In genomic region chr7:99383246-99383645, GRCm38 (mm10) we compare ENCODE assay signal across 9 mouse cellular contexts. TPM values are rescaled to one million over a fixed set of nuclear protein-coding genes. Genes with fewer than 3 reads are reported as not detected.
DNase-seq lines count a peak whose midpoint lies in the region; ATAC-seq lines count a peak whose summit lies in the region.
"Had no signal": no experiment of that assay in that cellular context is flagged by ENCODE, and none has a peak within 500 bp of the region (broad histone marks: within the 10 kb centered on the region; RNA-seq: fewer than 3 reads in every experiment).

No protein-coding gene starts in this region.

- 54% methylated on average over 5 of the region's 5 CpGs for WGBS in heart, embryonic 15.5 days
- 56% methylated on average over 5 of the region's 5 CpGs for WGBS in forebrain, embryonic 11.5 days
- WGBS in limb, embryonic 15.5 days, result 60% methylated on average over 5 of the region's 5 CpGs
- 39% methylated on average over 5 of the region's 5 CpGs for WGBS in neural tube, embryonic 14.5 days

- peak overlapping the region; percentile 89 for H3K4me2 ChIP-seq in heart, embryonic 15.5 days
- peak overlapping the region; percentile 97 for H3K4me2 ChIP-seq in forebrain, embryonic 11.5 days (ENCODE audit: low read depth, low read length, severe bottlenecking)
- H3K4me2 ChIP-seq in limb, embryonic 15.5 days, result peak overlapping the region; percentile 97
- H3K4me2 ChIP-seq in neural tube, embryonic 14.5 days (ENCODE audit: low read depth, low read length), result peak overlapping the region; percentile 75

- no peak for ATAC-seq in heart, embryonic 15.5 days (replicated peaks; ENCODE audit: insufficient number of reproducible peaks, insufficient read depth, low FRiP score, low read depth)
- ATAC-seq in forebrain, embryonic 11.5 days (replicated peaks; ENCODE audit: low FRiP score), result no peak
- ATAC-seq in limb, embryonic 15.5 days (ENCODE audit: insufficient number of reproducible peaks, low FRiP score, low TSS enrichment, low read depth), result no peak
- ATAC-seq in neural tube, embryonic 14.5 days (ENCODE audit: low read depth), result no peak

- H3K9me3 ChIP-seq in heart, embryonic 15.5 days (replicated peaks), result no peaks in the 10 kb centered on the region
- no peaks in the 10 kb centered on the region for H3K9me3 ChIP-seq in forebrain, embryonic 11.5 days (ENCODE audit: control insufficient read depth, low read length)
- H3K9me3 ChIP-seq in limb, embryonic 15.5 days, result no peaks in the 10 kb centered on the region
- no peaks in the 10 kb centered on the region for H3K9me3 ChIP-seq in neural tube, embryonic 14.5 days (ENCODE audit: control insufficient read depth, low read length)

- H3K36me3 ChIP-seq in heart, embryonic 15.5 days, result no peaks in the 10 kb centered on the region
- no peaks in the 10 kb centered on the region; the same call in 1 of the 2 replicates for H3K36me3 ChIP-seq in forebrain, embryonic 11.5 days (ENCODE audit: control insufficient read depth, insufficient read depth, low read length)
- H3K36me3 ChIP-seq in limb, embryonic 15.5 days, result no peaks in the 10 kb centered on the region
- peaks cover 5% of the 10 kb centered on the region; the same call in 1 of the 2 replicates for H3K36me3 ChIP-seq in neural tube, embryonic 14.5 days (ENCODE audit: control insufficient read depth, insufficient read depth, low read length)

- H3K4me3 ChIP-seq in heart, embryonic 15.5 days, result peak overlapping the region; percentile 80
- H3K4me3 ChIP-seq in forebrain, embryonic 11.5 days (ENCODE audit: low read depth, low read length), result peak overlapping the region; percentile 47
- peak overlapping the region; percentile 64 for H3K4me3 ChIP-seq in limb, embryonic 15.5 days
- H3K4me3 ChIP-seq in neural tube, embryonic 14.5 days (ENCODE audit: low read depth, low read length), result peak overlapping the region; percentile 50

- peaks cover 74% of the 10 kb centered on the region for H3K4me1 ChIP-seq in heart, embryonic 15.5 days (replicated peaks)
- peaks cover 13% of the 10 kb centered on the region for H3K4me1 ChIP-seq in forebrain, embryonic 11.5 days (replicated peaks; ENCODE audit: control insufficient read depth, insufficient read depth, low read length)
- peaks cover 43% of the 10 kb centered on the region for H3K4me1 ChIP-seq in limb, embryonic 15.5 days
- peaks cover 30% of the 10 kb centered on the region for H3K4me1 ChIP-seq in neural tube, embryonic 14.5 days (ENCODE audit: control insufficient read depth, insufficient read depth, low read length)

- DNase-seq in heart, adult 11 months, result no peak
- DNase-seq in forebrain, embryonic 11.5 days (ENCODE audit: low spot score), result no peak
- no peak for DNase-seq in layer of hippocampus, adult 8-10 months (ENCODE audit: low spot score in 2 of 2)
- no peak for DNase-seq in gastrocnemius, postnatal 14 days
- no peak for DNase-seq in thymus, adult 18-20 months

- H3K27me3 ChIP-seq in heart, embryonic 15.5 days, result no peaks in the 10 kb centered on the region
- no peaks in the 10 kb centered on the region for H3K27me3 ChIP-seq in forebrain, embryonic 11.5 days (ENCODE audit: control insufficient read depth, insufficient read depth, low read length)
- peaks cover 8% of the 10 kb centered on the region; the same call in 1 of the 2 replicates for H3K27me3 ChIP-seq in limb, embryonic 15.5 days
- H3K27me3 ChIP-seq in neural tube, embryonic 14.5 days (ENCODE audit: control insufficient read depth, insufficient read depth, low read length), result no peaks in the 10 kb centered on the region

- H3K9ac ChIP-seq in heart, embryonic 15.5 days, result peak overlapping the region; percentile 87
- peak overlapping the region; percentile 27; the same call in 1 of the 2 replicates for H3K9ac ChIP-seq in forebrain, embryonic 11.5 days (ENCODE audit: low read length)
- H3K9ac ChIP-seq in limb, embryonic 15.5 days, result peak overlapping the region; percentile 14; the same call in 1 of the 2 replicates
- H3K9ac ChIP-seq in neural tube, embryonic 14.5 days (replicated peaks; ENCODE audit: low read depth, low read length), result peak overlapping the region; percentile 78

- H3K27ac ChIP-seq in heart, embryonic 15.5 days, result peak overlapping the region; percentile 94
- 0 out of 2 replicates have a peak overlapping the region, but pooled peaks have one; percentile 6 for H3K27ac ChIP-seq in forebrain, embryonic 11.5 days (ENCODE audit: low read depth, low read length)
- 0 out of 2 replicates have a peak overlapping the region, but pooled peaks have one; percentile 13 for H3K27ac ChIP-seq in limb, embryonic 15.5 days
- 0 out of 2 replicates have a peak overlapping the region, but pooled peaks have one; percentile 28 for H3K27ac ChIP-seq in neural tube, embryonic 14.5 days (ENCODE audit: low read depth, low read length)

- intact Hi-C loops in gastrocnemius, postnatal 14 days (cut with DNase I; ENCODE audit: low total_unique reads), result no loop called here

RNA-seq across cellular contexts. Expression of gene Gdpd5, which starts 2.0 kb away (rescaled TPM):
- 20.8 and 26.1 TPM in 2 replicates for polyA plus RNA-seq in heart, embryonic 15.5 days (2015; fragmentation: Nextera tagmentation; extraction: Ambion mirVana)
- polyA plus RNA-seq in forebrain, embryonic 11.5 days (2014; fragmentation: Nextera tagmentation; extraction: Ambion mirVana), result 18.6 and 19.1 TPM in 2 replicates
- 13.8 and 15.9 TPM in 2 replicates for polyA plus RNA-seq in limb, embryonic 15.5 days (2015; fragmentation: Nextera tagmentation; extraction: Ambion mirVana)
- 38.1 and 47.9 TPM in 2 replicates for polyA plus RNA-seq in neural tube, embryonic 14.5 days (2014; fragmentation: Nextera tagmentation; extraction: Ambion mirVana)
- 10 to 100 TPM; 17.4 to 32.6 (median 21.4) TPM for total RNA-seq in layer of hippocampus, adult 8-10 months (2022)
- 1 to 10 TPM; 7.4 to 8.5 TPM for total RNA-seq in gastrocnemius, postnatal 14 days (2021)

RNA-seq across cellular contexts. Expression of gene Serpinh1, which starts 30.2 kb away (rescaled TPM):
- polyA plus RNA-seq in heart, embryonic 15.5 days (2015; fragmentation: Nextera tagmentation; extraction: Ambion mirVana), result 1,031 and 1,221 TPM in 2 replicates
- 239 and 255 TPM in 2 replicates for polyA plus RNA-seq in forebrain, embryonic 11.5 days (2014; fragmentation: Nextera tagmentation; extraction: Ambion mirVana)
- 2,485 and 2,692 TPM in 2 replicates for polyA plus RNA-seq in limb, embryonic 15.5 days (2015; fragmentation: Nextera tagmentation; extraction: Ambion mirVana)
- polyA plus RNA-seq in neural tube, embryonic 14.5 days (2014; fragmentation: Nextera tagmentation; extraction: Ambion mirVana), result 38.7 and 139 TPM in 2 replicates
- total RNA-seq in layer of hippocampus, adult 8-10 months (2022), result 10 to 100 TPM; 16.8 to 24.1 (median 21.3) TPM
- 100 to 1,000 TPM; 190 to 248 TPM for total RNA-seq in gastrocnemius, postnatal 14 days (2021)
- total RNA-seq: MEL had no signal

Comparison
In these comparisons a context has a peak if more than half of its experiments do, and no peak if none do; other contexts are left out.
1. H3K27ac ChIP-seq: peak in every context shown above with its lines; median percentile 94 in heart, embryonic 15.5 days; 28 in neural tube, embryonic 14.5 days; 13 in limb, embryonic 15.5 days; 6 in forebrain, embryonic 11.5 days.
2. H3K9ac ChIP-seq: peak in every context shown above with its lines; median percentile 87 in heart, embryonic 15.5 days; 78 in neural tube, embryonic 14.5 days; 27 in forebrain, embryonic 11.5 days; 14 in limb, embryonic 15.5 days.